Mouse (Mus musculus): ENCODE data around the gene Vwa3a.

- TF ChIP-seq CTCF (conservative IDR thresholded peaks at IDR 0.05; ENCODE audit: insufficient read depth, insufficient read length, low read depth, low read length) (peak; percentile 87), POLR2A (IDR thresholded peaks at IDR 0.05; ENCODE audit: low read depth, low read length) (no peak)
These were observed 84.1 kb downstream of the Vwa3a start for GRCm38 (mm10) chr7:120823248-120823647.
